Mouse (Mus musculus) Patski (cell line): ENCODE results near the gene Zfp287. TPM values are rescaled to one million over a fixed set of nuclear protein-coding genes. Genes with fewer than 3 reads are reported as not detected.

Experiments
- ATAC-seq: fragments of 100-300 bp; one replicate; pipeline ENCODE4 v1.8.0; 2021
- CTCF ChIA-PET: fragments of 350-600 bp; sonication (Branson Sonifier 250); formaldehyde crosslinking; loops from one replicate; lab custom pipeline; 2022; ENCODE audit warnings: inconsistent platforms; lab: Charles Lee
- POLR2A ChIA-PET: fragments of 350-600 bp; sonication (Branson Sonifier 250); formaldehyde crosslinking; loops from one replicate; lab custom pipeline; 2022; ENCODE audit warnings: antibody characterized with exemption, inconsistent platforms; lab: Charles Lee
- DNase-seq: peaks from one replicate; pipeline ENCODE4 v3.0.0-alpha.2; 2011; ENCODE audit warnings: low read depth, low spot score
- H3K27me3 ChIP-seq: fragments of 371-371 bp; one replicate; pipeline ENCODE4 v1.5.1; 2021
- CTCF ChIP-seq: fragments of 100-300 bp; IDR thresholded peaks from one replicate; pipeline ENCODE4 v1.5.1; 2021
- in situ Hi-C: fragments of 300-500 bp; cut with MboI; formaldehyde crosslinking; loops from 3 replicates; pipeline ENCODE4 v1.11.1; 2018; ENCODE audit warnings: low pct_unique_long_range_greater_than_20kb, mixed read lengths
- polyA plus RNA-seq: library from polyadenylated mRNA; unstranded; gene quantifications from one replicate; pipeline ENCODE4 v1.2.3, GENCODE M21; 2021

Gene Zfp287
- polyA plus RNA-seq, 1 experiment from 2014 or later: 5.5 TPM

GRCm38 (mm10) chr11:62675480-62676289 lies 56.0 kb downstream of the Zfp287 start:
- POLR2A ChIA-PET: interaction anchor here (0.8 to 1.7 kb wide), 2 partner anchors 62 to 72 kb away, joined by 4 read pairs; no protein-coding TSS in a partner anchor

DNA sequence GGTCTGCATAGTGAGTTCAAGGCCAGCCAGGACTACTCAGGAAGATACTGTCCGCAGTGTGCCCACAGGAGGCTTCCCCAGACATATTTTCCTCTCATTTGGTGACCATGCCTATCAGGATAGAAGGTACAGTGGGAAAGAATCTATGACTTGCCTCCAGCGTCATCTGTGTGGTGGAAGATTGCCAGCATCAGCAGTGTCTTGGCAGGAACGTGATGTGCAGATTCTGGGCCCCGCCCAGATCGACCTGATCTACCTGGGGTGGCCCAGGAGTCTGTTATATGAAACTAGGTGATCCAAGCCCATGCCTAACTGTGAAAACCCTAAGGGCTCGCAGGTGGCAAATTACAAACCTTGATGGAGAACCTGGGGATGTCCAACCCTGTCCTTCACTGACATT lies 61.7 kb downstream of the Zfp287 start:
- ChIA-PET CTCF (interaction anchor here (1.0 to 2.4 kb wide), 3 partner anchors 13 to 56 kb away, joined by 4 to 6 read pairs (median 5); no protein-coding TSS in a partner anchor), POLR2A (no interaction called here)
- DNase-seq (no peak), ATAC-seq (no peak)
- H3K27me3 ChIP-seq: no peaks in the 10 kb centered on the region
- in situ Hi-C loops: no loop called here
- no peak for TF ChIP-seq CTCF

More at GRCm38 (mm10) chr11:62675480-62676289, 56.0 kb downstream of the Zfp287 start:
- peak; percentile 84 for ATAC-seq
- H3K27me3 ChIP-seq: no peaks in the 10 kb centered on the region
- CTCF ChIA-PET: interaction anchor here (1.0 to 3.9 kb wide), 9 partner anchors 10 to 72 kb away, joined by 3 to 31 read pairs (median 5); no protein-coding TSS in a partner anchor
- DNase-seq: peak; percentile 25
- peak; percentile 84 for TF ChIP-seq CTCF
- in situ Hi-C loops: loop anchor here (5.0 kb wide), 1 partner anchor 63 kb away; no protein-coding TSS in a partner anchor

- no peaks in the 10 kb centered on the region for H3K27me3 ChIP-seq
- in situ Hi-C loops: no loop called here
- CTCF ChIA-PET: interaction anchor here (1.9 to 2.4 kb wide), 2 partner anchors 12 to 20 kb away, joined by 5 to 6 read pairs; no protein-coding TSS in a partner anchor
- no peak for TF ChIP-seq CTCF
- DNase-seq (peak; percentile 31), ATAC-seq (no peak)
- POLR2A ChIA-PET: no interaction called here
Measured at GRCm38 (mm10) chr11:62669471-62669870, 62.2 kb downstream of the Zfp287 start.

DNA sequence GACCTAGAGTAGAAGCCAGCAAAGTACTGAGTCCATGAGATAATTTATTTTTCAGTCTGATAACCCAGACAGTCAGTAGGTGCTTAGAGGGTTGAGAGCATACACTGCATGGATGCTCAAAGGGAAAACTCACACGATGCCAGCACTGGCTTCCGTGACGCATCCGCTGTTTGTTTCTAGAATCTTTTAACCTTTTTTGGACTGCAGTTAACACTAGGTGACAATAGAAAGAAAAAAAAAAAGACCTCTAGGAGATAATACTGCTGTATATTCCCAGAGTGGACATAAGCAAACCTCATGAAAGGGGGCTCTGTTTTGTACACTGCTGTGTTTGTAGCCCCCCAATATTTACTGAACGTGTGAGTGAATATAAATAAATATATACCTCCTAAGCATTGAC lies 62.7 kb downstream of the Zfp287 start:
- POLR2A ChIA-PET: no interaction called here
- ATAC-seq: no peak
- CTCF ChIA-PET: interaction anchor here (1.9 to 2.4 kb wide), 2 partner anchors 12 to 19 kb away, joined by 5 to 6 read pairs; no protein-coding TSS in a partner anchor
- no peaks in the 10 kb centered on the region for H3K27me3 ChIP-seq
- no peak for DNase-seq
- in situ Hi-C loops: no loop called here
- TF ChIP-seq CTCF: no peak

DNA sequence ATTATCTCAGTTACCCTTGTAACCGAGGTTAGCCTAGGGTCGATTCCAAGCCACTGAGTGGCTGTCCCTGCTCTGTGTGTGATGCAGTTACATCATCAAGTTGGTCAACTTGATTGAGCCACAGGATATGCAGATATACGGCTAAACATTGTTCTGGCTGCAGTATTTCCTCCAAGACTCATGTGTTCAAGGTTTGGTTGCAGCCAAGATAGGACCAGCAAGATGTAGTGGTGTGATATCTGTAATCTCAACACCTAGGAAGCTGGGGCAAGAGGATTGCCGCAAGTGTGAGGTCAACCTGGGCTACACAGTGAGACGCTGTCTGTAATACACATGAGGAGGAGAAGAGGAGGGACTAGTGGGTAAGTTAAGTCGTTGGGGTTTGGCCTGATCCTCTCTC lies 67.5 kb downstream of the Zfp287 start:
- DNase-seq: no peak
- in situ Hi-C loops: no loop called here
- no peak for ATAC-seq
- POLR2A ChIA-PET: no interaction called here
- H3K27me3 ChIP-seq: no peaks in the 10 kb centered on the region
- CTCF ChIA-PET: interaction anchor here (1.4 to 1.9 kb wide), 2 partner anchors 11 to 13 kb away, joined by 3 to 5 read pairs; no protein-coding TSS in a partner anchor
- TF ChIP-seq CTCF: no peak

DNA sequence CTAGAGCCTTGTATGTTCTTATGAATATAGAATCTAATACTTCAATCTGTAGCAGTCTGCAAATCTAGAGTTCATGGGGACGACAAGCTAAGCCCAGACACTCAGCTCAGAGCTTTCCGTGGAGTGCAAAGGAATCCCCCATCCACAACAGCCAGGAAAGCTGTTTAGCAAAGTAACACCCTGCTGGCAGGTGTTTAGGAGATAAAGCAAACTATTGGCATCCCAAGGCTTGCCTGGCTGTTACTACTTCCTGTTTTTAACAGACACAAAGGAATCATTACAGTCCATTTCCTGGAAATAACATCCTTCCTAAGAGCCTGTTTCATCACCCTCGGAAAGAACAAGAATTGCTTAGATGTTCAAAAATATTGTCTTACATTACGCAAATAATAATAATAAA lies 70.8 kb downstream of the Zfp287 start:
- ATAC-seq: no peak
- CTCF ChIA-PET: interaction anchor here (1.2 to 1.7 kb wide), 3 partner anchors 9 to 47 kb away, joined by 3 to 4 read pairs (median 3); no protein-coding TSS in a partner anchor
- no peak for DNase-seq
- no peaks in the 10 kb centered on the region for H3K27me3 ChIP-seq
- no peak for TF ChIP-seq CTCF
- in situ Hi-C loops: no loop called here
- POLR2A ChIA-PET: no interaction called here

DNA sequence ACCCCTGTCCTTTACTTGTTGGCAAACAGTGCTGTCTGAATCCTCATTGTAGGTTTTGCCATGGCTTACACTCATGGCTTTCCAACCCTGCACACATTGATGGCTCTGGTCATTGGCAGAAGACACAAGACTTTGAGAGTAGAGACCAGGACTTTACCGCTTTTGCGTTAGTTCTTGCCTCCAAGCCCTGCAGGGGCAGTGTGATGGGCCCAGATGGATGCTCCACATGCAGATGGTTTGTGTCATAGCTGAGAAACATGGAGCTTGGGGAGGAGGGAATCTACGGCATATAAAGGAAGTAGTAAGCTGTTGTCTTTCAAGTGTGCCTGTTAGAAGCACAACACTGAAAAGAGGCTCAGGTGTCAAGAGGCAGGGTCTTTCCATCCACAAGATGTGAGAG lies 79.6 kb downstream of the Zfp287 start:
- ATAC-seq (no peak), DNase-seq (no peak)
- TF ChIP-seq CTCF: no peak
- H3K27me3 ChIP-seq: no peaks in the 10 kb centered on the region
- in situ Hi-C loops: no loop called here
- ChIA-PET POLR2A (interaction anchor here (1.0 kb wide), 1 partner anchor 39 kb away, joined by 4 read pairs; no protein-coding TSS in a partner anchor), CTCF (interaction anchor here (1.1 kb wide), 1 partner anchor 8 kb away, joined by 3 read pairs; no protein-coding TSS in a partner anchor)

GRCm38 (mm10) chr11:62651563-62651962 lies 80.1 kb downstream of the Zfp287 start:
- TF ChIP-seq CTCF: no peak
- CTCF ChIA-PET: interaction anchor here (1.1 to 2.6 kb wide), 3 partner anchors 9 to 46 kb away, joined by 3 to 6 read pairs (median 3); no protein-coding TSS in a partner anchor
- in situ Hi-C loops: no loop called here
- POLR2A ChIA-PET: interaction anchor here (0.6 to 1.0 kb wide), 2 partner anchors 22 to 38 kb away, joined by 3 to 4 read pairs; no protein-coding TSS in a partner anchor
- no peaks in the 10 kb centered on the region for H3K27me3 ChIP-seq
- ATAC-seq (no peak), DNase-seq (no peak)

Other genes with a start within 250 kb of the Zfp287 start
- gene Cenpv, start 192.6 kb downstream of the Zfp287 start, polyA plus RNA-seq: 24.5 TPM
- gene Ubb, start 180.7 kb downstream of the Zfp287 start, polyA plus RNA-seq: 624 TPM
- 0.04 TPM for gene Trpv2, start 157.4 kb downstream of the Zfp287 start, polyA plus RNA-seq
- gene Lrrc75a, start 83.4 kb downstream of the Zfp287 start, polyA plus RNA-seq: 6.2 TPM
- gene Mmgt2, start 83.2 kb downstream of the Zfp287 start, polyA plus RNA-seq: 55.6 TPM
- not detected for gene Gm10428, start 21.2 kb upstream of the Zfp287 start, polyA plus RNA-seq
- gene Zfp286, start 57.6 kb upstream of the Zfp287 start, polyA plus RNA-seq: 1.7 TPM
- gene Trim16, start 88.3 kb upstream of the Zfp287 start, polyA plus RNA-seq: 2.8 TPM
- 1.4 TPM for gene Fbxw10, start 115.2 kb upstream of the Zfp287 start, polyA plus RNA-seq
- gene Tvp23b, start 147.6 kb upstream of the Zfp287 start, polyA plus RNA-seq: 52.8 TPM
- not detected for gene Cdrt4, start 219.3 kb upstream of the Zfp287 start, polyA plus RNA-seq